Mouse (Mus musculus) olfactory bulb, adult 2 months (tissue): Measurements from ENCODE around the gene Cdc25b.

ENCODE experiments used
- CTCF ChIP-seq: fragments of 200-500 bp; IDR thresholded peaks from 2 replicates; pipeline ENCODE4 v1.5.1; 2012; ENCODE audit warnings: low read depth, mild to moderate bottlenecking, low read length, moderate library complexity; ENCODE audit not compliant: insufficient read depth
- POLR2A ChIP-seq: fragments of 200-500 bp; IDR thresholded peaks from 2 replicates; pipeline ENCODE4 v1.6.1; 2012; ENCODE audit warnings: mild to moderate bottlenecking, low read depth, low read length, moderate library complexity; ENCODE audit not compliant: insufficient read depth

DNA sequence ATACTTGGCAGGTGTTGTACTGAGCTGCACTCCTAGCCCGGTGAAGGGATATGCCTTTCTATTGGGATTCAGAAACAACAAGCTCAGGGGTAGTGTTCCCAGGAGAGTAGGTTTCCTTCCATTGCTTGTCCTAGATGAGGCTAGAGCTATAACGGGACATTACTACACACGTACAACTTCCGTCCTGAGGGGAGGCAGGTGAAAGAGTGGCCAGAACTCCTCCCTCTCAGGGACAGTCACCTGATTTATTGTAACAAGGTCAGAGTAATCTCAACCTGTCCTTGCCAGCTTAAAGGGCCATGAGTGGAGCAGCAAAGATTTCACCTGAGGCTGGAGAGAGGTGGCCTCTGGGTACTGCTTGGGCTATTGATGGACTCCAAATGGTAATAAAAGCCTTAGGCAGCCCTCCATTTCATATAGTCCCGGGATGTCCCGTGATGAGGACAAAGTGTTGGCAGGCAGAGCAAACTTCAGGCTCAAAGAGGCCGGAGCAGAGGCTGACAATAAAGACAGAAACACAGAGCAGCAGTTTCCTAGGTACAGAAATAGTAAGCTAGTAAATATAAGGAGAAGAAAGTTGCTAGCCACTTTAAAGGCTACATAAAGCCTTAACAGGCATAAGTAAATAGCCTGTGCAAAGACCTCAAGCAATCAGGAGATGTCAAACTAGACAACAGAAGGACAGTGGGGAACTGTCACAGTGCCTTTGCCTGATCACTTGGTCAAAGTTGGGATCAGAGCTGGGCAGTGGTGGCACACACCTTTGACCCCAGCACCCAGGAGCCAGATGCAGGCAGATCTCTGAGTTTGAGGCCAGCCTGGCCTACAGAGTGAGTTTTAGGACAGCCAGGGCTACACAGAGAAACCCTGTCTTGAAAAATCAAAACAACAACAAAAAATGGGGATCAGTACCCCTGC lies 29.5 kb downstream of the Cdc25b start:
- TF ChIP-seq CTCF (no peak), POLR2A (no peak)
